21 mouse cellular contexts compared by ENCODE assay signal in the genomic region with DNA sequence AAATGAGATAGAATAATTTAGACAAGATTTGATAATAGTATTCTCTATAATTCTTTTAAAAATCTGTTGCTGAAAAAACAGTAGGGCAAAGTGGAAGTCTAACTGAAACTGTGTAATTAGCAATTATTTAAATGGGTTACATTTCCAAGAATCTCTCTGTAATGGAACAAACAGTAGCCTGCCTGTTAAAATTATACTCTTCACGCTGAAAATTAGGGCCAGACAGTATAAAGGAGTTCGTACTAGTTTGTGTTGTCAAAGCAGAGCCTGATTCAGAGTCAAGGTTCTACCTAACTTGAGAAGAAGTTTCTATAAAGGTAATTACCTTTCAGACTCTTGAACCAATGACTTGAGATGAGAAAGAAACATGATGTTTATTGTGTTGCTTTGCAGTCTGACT.
DNase-seq lines count a peak whose midpoint lies in the region; ATAC-seq lines count a peak whose summit lies in the region.
"Had no signal": no experiment of that assay in that cellular context is flagged by ENCODE, and none has a peak within 500 bp of the region (broad histone marks: within the 10 kb centered on the region; RNA-seq: fewer than 3 reads in every experiment).

No protein-coding gene starts in this region.

- H3K9ac ChIP-seq in forebrain, embryonic 13.5 days: no peak overlapping the region
- no peak overlapping the region for H3K9ac ChIP-seq in forebrain, embryonic 15.5 days (replicated peaks)
- H3K9ac ChIP-seq in forebrain, embryonic 11.5 days (ENCODE audit: low read length): no peak overlapping the region
- H3K9ac ChIP-seq: embryonic facial prominence, embryonic 12.5 days had no signal

- H3K9me3 ChIP-seq in forebrain, embryonic 13.5 days (replicated peaks): no peaks in the 10 kb centered on the region
- H3K9me3 ChIP-seq in forebrain, embryonic 10.5 days: no peaks in the 10 kb centered on the region
- no peaks in the 10 kb centered on the region for H3K9me3 ChIP-seq in forebrain, embryonic 15.5 days
- H3K9me3 ChIP-seq in forebrain, embryonic 11.5 days (ENCODE audit: control insufficient read depth, low read length): no peaks in the 10 kb centered on the region
- H3K9me3 ChIP-seq: embryonic facial prominence, embryonic 10.5 days; embryonic facial prominence, embryonic 12.5 days; G1E had no signal

- peak; percentile 62; the same call in 1 of the 2 replicates for ATAC-seq in forebrain, embryonic 13.5 days
- peak; percentile 51; the same call in 1 of the 2 replicates for ATAC-seq in forebrain, embryonic 15.5 days (replicated peaks)
- ATAC-seq in forebrain, embryonic 11.5 days (replicated peaks; ENCODE audit: low FRiP score): no peak
- ATAC-seq: activated CD4-positive, CD25-positive, alpha-beta regulatory T cell, adult 4 months; CD4-positive, CD25-positive, alpha-beta regulatory T cell, adult 4 months; Patski had no signal

- DNase-seq in forebrain, embryonic 10.5 days (ENCODE audit: extremely low spot score, low spot score): no peak
- DNase-seq in forebrain, embryonic 11.5 days (ENCODE audit: low spot score): no peak
- DNase-seq in layer of hippocampus, postnatal 25 days (ENCODE audit: extremely low spot score in 1 of 2, low spot score in 1 of 2): no peak
- DNase-seq: adrenal gland, adult 8-10 months; adrenal gland, postnatal 14 days; adrenal gland, postnatal 36 days; B cell, adult 2 months; cerebellum, adult 11-12 months; cerebellum, adult 2 months; cerebellum, adult 9-10 months; cerebellum, postnatal 10 days; cerebellum, postnatal 25 days had no signal

- 54% methylated on average over 2 of the region's 2 CpGs for WGBS in forebrain, embryonic 13.5 days
- WGBS in forebrain, embryonic 10.5 days: 90% methylated on average over 2 of the region's 2 CpGs
- WGBS in forebrain, embryonic 15.5 days: 64% methylated on average over 2 of the region's 2 CpGs
- WGBS in forebrain, embryonic 11.5 days: 69% methylated on average over 2 of the region's 2 CpGs

- H3K4me1 ChIP-seq in forebrain, embryonic 13.5 days: no peaks in the 10 kb centered on the region
- no peaks in the 10 kb centered on the region for H3K4me1 ChIP-seq in forebrain, embryonic 10.5 days
- H3K4me1 ChIP-seq in forebrain, embryonic 15.5 days: no peaks in the 10 kb centered on the region
- H3K4me1 ChIP-seq in forebrain, embryonic 11.5 days (replicated peaks; ENCODE audit: control insufficient read depth, insufficient read depth, low read length): no peaks in the 10 kb centered on the region
- H3K4me1 ChIP-seq: embryonic facial prominence, embryonic 10.5 days; embryonic facial prominence, embryonic 12.5 days had no signal

- H3K4me2 ChIP-seq in forebrain, embryonic 13.5 days: no peak overlapping the region
- H3K4me2 ChIP-seq in forebrain, embryonic 15.5 days (replicated peaks): no peak overlapping the region
- H3K4me2 ChIP-seq in forebrain, embryonic 11.5 days (ENCODE audit: low read depth, low read length, severe bottlenecking): no peak overlapping the region
- H3K4me2 ChIP-seq: embryonic facial prominence, embryonic 12.5 days had no signal

- no peak overlapping the region for H3K27ac ChIP-seq in forebrain, embryonic 13.5 days
- H3K27ac ChIP-seq in forebrain, embryonic 10.5 days: no peak overlapping the region
- H3K27ac ChIP-seq in forebrain, embryonic 15.5 days (replicated peaks): no peak overlapping the region
- H3K27ac ChIP-seq in forebrain, embryonic 11.5 days (ENCODE audit: low read depth, low read length): no peak overlapping the region
- H3K27ac ChIP-seq: embryonic facial prominence, embryonic 10.5 days; embryonic facial prominence, embryonic 12.5 days had no signal

- H3K36me3 ChIP-seq in forebrain, embryonic 13.5 days (ENCODE audit: poor library complexity, severe bottlenecking): no peaks in the 10 kb centered on the region
- H3K36me3 ChIP-seq in forebrain, embryonic 10.5 days (replicated peaks): no peaks in the 10 kb centered on the region
- no peaks in the 10 kb centered on the region for H3K36me3 ChIP-seq in forebrain, embryonic 15.5 days
- no peaks in the 10 kb centered on the region for H3K36me3 ChIP-seq in forebrain, embryonic 11.5 days (ENCODE audit: control insufficient read depth, insufficient read depth, low read length)
- H3K36me3 ChIP-seq: embryonic facial prominence, embryonic 10.5 days; embryonic facial prominence, embryonic 12.5 days; G1E had no signal

- H3K4me3 ChIP-seq in forebrain, embryonic 13.5 days: no peak overlapping the region
- H3K4me3 ChIP-seq in forebrain, embryonic 10.5 days: no peak overlapping the region
- no peak overlapping the region for H3K4me3 ChIP-seq in forebrain, embryonic 15.5 days
- no peak overlapping the region for H3K4me3 ChIP-seq in forebrain, embryonic 11.5 days (ENCODE audit: low read depth, low read length)
- H3K4me3 ChIP-seq: embryonic facial prominence, embryonic 10.5 days; embryonic facial prominence, embryonic 12.5 days had no signal

- H3K27me3 ChIP-seq in forebrain, embryonic 13.5 days: no peaks in the 10 kb centered on the region
- no peaks in the 10 kb centered on the region for H3K27me3 ChIP-seq in forebrain, embryonic 10.5 days (ENCODE audit: poor library complexity, severe bottlenecking)
- no peaks in the 10 kb centered on the region for H3K27me3 ChIP-seq in forebrain, embryonic 15.5 days
- H3K27me3 ChIP-seq in forebrain, embryonic 11.5 days (ENCODE audit: control insufficient read depth, insufficient read depth, low read length): no peaks in the 10 kb centered on the region
- H3K27me3 ChIP-seq: CH12.LX; embryonic facial prominence, embryonic 12.5 days; Patski had no signal
